Mouse (Mus musculus) CH12.LX (cell line): ENCODE results near the gene Atp8b5. TPM values are rescaled to one million over a fixed set of nuclear protein-coding genes. Genes with fewer than 3 reads are reported as not detected.

Source experiments
- DNase-seq: peaks from one replicate; pipeline ENCODE4 v3.0.0-alpha.2; 2013; ENCODE audit errors: extremely low read depth
- H3K27ac ChIP-seq: 2 replicates; pipeline ENCODE4 v1.5.1; 2012; ENCODE audit warnings: low read depth, mild to moderate bottlenecking, control low read depth, moderate library complexity; ENCODE audit not compliant: insufficient read depth
- H3K27me3 ChIP-seq: replicated peaks from 2 replicates; pipeline ENCODE3; 2012; ENCODE audit warnings: inconsistent platforms
- H3K36me3 ChIP-seq, 2 experiments: replicated peaks in 1 of 2; 2 replicates each; pipeline versions ENCODE3 to v1.6.1; 2012; ENCODE audit warnings: inconsistent platforms in 1 of 2, low read length in 1 of 2, mild to moderate bottlenecking in 1 of 2, mixed read lengths in 1 of 2, moderate library complexity in 1 of 2; ENCODE audit not compliant: control insufficient read depth in 1 of 2, insufficient read depth in 1 of 2
- H3K4me1 ChIP-seq, 2 experiments: 2 replicates each; pipeline ENCODE4 v1.6.1; 2012; ENCODE audit warnings: inconsistent platforms in 1 of 2, moderate library complexity in 1 of 2; ENCODE audit not compliant: insufficient read depth in 2 of 2, control insufficient read depth in 1 of 2
- H3K4me2 ChIP-seq: 2 replicates; pipeline ENCODE4 v1.6.1; 2012; ENCODE audit warnings: low read depth, mild to moderate bottlenecking, control low read depth; ENCODE audit not compliant: poor library complexity, insufficient read depth, severe bottlenecking
- H3K4me3 ChIP-seq, 3 experiments: fragments of 150-350 bp in 1 of 3; sonication (generic) in 1 of 3; replicated peaks in 1 of 3; 2 replicates each; pipeline versions ENCODE3 to v1.5.1; 2011 to 2012; ENCODE audit warnings: low read depth in 2 of 3, low read length in 2 of 3, mild to moderate bottlenecking in 2 of 3, moderate library complexity in 2 of 3, control low read depth in 1 of 3, improper control_type of control experiment in 1 of 3, inconsistent platforms in 1 of 3, mixed read lengths in 1 of 3; ENCODE audit not compliant: poor library complexity in 1 of 3
- H3K79me2 ChIP-seq: replicated peaks from 2 replicates; pipeline ENCODE4 v1.6.1; 2012; ENCODE audit warnings: mild to moderate bottlenecking, moderate library complexity; ENCODE audit not compliant: control insufficient read depth, poor library complexity, insufficient read depth, severe bottlenecking; ENCODE audit errors: extremely low read depth
- H3K9ac ChIP-seq: 2 replicates; pipeline ENCODE4 v1.6.1; 2012; ENCODE audit warnings: low read depth, mild to moderate bottlenecking, control low read depth, moderate library complexity; ENCODE audit not compliant: insufficient read depth
- H3K9me3 ChIP-seq: replicated peaks from 2 replicates; pipeline ENCODE3; 2012; ENCODE audit warnings: low read length, inconsistent platforms, mixed read lengths
- BHLHE40 ChIP-seq: IDR thresholded peaks from 2 replicates; pipeline ENCODE4 v1.6.1; 2011; ENCODE audit warnings: mild to moderate bottlenecking, low read depth, low read length, improper control_type of control experiment
- CHD1 ChIP-seq: IDR thresholded peaks from 2 replicates; pipeline ENCODE4 v1.6.1; 2012; ENCODE audit warnings: low read depth, low read length, improper control_type of control experiment, inconsistent platforms
- CHD2 ChIP-seq: IDR thresholded peaks from 2 replicates; pipeline ENCODE4 v1.6.1; 2011; ENCODE audit warnings: low read length, improper control_type of control experiment
- EP300 ChIP-seq: IDR thresholded peaks from 2 replicates; pipeline ENCODE4 v1.6.1; 2011; ENCODE audit warnings: low read length, improper control_type of control experiment
- IRF4 ChIP-seq: IDR thresholded peaks from 2 replicates; pipeline ENCODE4 v1.6.1; 2014; ENCODE audit warnings: low read depth, mild to moderate bottlenecking, inconsistent platforms, low read length, improper control_type of control experiment
- JUN ChIP-seq: IDR thresholded peaks from 2 replicates; pipeline ENCODE4 v1.6.1; 2011; ENCODE audit warnings: low read depth, mild to moderate bottlenecking, low read length, improper control_type of control experiment, moderate library complexity; ENCODE audit not compliant: insufficient read depth
- JUND ChIP-seq: conservative IDR thresholded peaks from 2 replicates; pipeline ENCODE4 v1.6.1; 2011; ENCODE audit warnings: low read depth, low read length, improper control_type of control experiment
- MAFK ChIP-seq: IDR thresholded peaks from 2 replicates; pipeline ENCODE4 v1.6.1; 2011; ENCODE audit warnings: low read length, improper control_type of control experiment; ENCODE audit not compliant: insufficient replicate concordance
- MAX ChIP-seq: IDR thresholded peaks from 2 replicates; pipeline ENCODE4 v1.6.1; 2011; ENCODE audit warnings: low read length, improper control_type of control experiment
- MAZ ChIP-seq: IDR thresholded peaks from 2 replicates; pipeline ENCODE4 v1.6.1; 2012; ENCODE audit warnings: low read depth, mild to moderate bottlenecking, inconsistent platforms, low read length, improper control_type of control experiment, moderate library complexity
- NRF1 ChIP-seq: IDR thresholded peaks from 2 replicates; pipeline ENCODE4 v1.6.1; 2014; ENCODE audit warnings: low read depth, mild to moderate bottlenecking, inconsistent platforms, low read length, improper control_type of control experiment, moderate library complexity
- POLR2A ChIP-seq: IDR thresholded peaks from 2 replicates; pipeline ENCODE4 v1.6.1; 2011; ENCODE audit warnings: low read depth, mild to moderate bottlenecking, improper control_type of control experiment, low read length
- POLR2AphosphoS2 ChIP-seq: IDR thresholded peaks from 2 replicates; pipeline ENCODE4 v1.6.1; 2011; ENCODE audit warnings: low read depth, low read length, improper control_type of control experiment
- SIN3A ChIP-seq: IDR thresholded peaks from 2 replicates; pipeline ENCODE4 v1.6.1; 2012; ENCODE audit warnings: low read length, improper control_type of control experiment, inconsistent platforms
- TBP ChIP-seq: conservative IDR thresholded peaks from 2 replicates; pipeline ENCODE4 v1.6.1; 2011; ENCODE audit warnings: low read depth, low read length, improper control_type of control experiment
- TCF12 ChIP-seq: IDR thresholded peaks from 2 replicates; pipeline ENCODE4 v1.6.1; 2014; ENCODE audit warnings: low read depth, mild to moderate bottlenecking, inconsistent platforms, low read length, improper control_type of control experiment
- UBTF ChIP-seq: IDR thresholded peaks from 2 replicates; pipeline ENCODE4 v1.6.1; 2012; ENCODE audit warnings: low read depth, mild to moderate bottlenecking, inconsistent platforms, low read length, improper control_type of control experiment, moderate library complexity
- USF1 ChIP-seq: IDR thresholded peaks from 2 replicates; pipeline ENCODE4 v1.6.1; 2014; ENCODE audit warnings: low read depth, mild to moderate bottlenecking, inconsistent platforms, low read length, improper control_type of control experiment
- USF2 ChIP-seq: conservative IDR thresholded peaks from 2 replicates; pipeline ENCODE4 v1.6.1; 2011; ENCODE audit warnings: low read depth, low read length, improper control_type of control experiment
- ZC3H11A ChIP-seq: IDR thresholded peaks from 2 replicates; pipeline ENCODE4 v1.6.1; 2012; ENCODE audit warnings: low read depth, mild to moderate bottlenecking, inconsistent platforms, low read length, improper control_type of control experiment
- ZKSCAN1 ChIP-seq: IDR thresholded peaks from 2 replicates; pipeline ENCODE4 v1.6.1; 2012; ENCODE audit warnings: low read depth, inconsistent platforms, low read length, improper control_type of control experiment, borderline replicate concordance
- ZMIZ1 ChIP-seq: IDR thresholded peaks from 2 replicates; pipeline ENCODE4 v1.6.1; 2012; ENCODE audit warnings: low read depth, mild to moderate bottlenecking, inconsistent platforms, low read length, improper control_type of control experiment
- ZNF384 ChIP-seq: IDR thresholded peaks from 2 replicates; pipeline ENCODE4 v1.6.1; 2012; ENCODE audit warnings: low read depth, low read length, improper control_type of control experiment, inconsistent platforms
- dilution Hi-C: fragments of 300-500 bp; cut with MboI; formaldehyde crosslinking; loops from 2 replicates; pipeline ENCODE4 v1.14.3; 2020; ENCODE audit warnings: low sequenced_read_pairs; ENCODE audit not compliant: extremely low pct_unique_long_range_greater_than_20kb, extremely low pct_ligation_motif_present
- in situ Hi-C: fragments of 300-500 bp; cut with MboI; formaldehyde crosslinking; loops from 3 replicates; pipeline ENCODE4 v1.14.3; 2019; ENCODE audit warnings: low sequenced_read_pairs, low pct_ligation_motif_present, low pct_unique_long_range_greater_than_20kb, mixed read lengths
- polyA plus RNA-seq: library from polyadenylated mRNA; unstranded; fragments of >175 nt; gene quantifications from 2 replicates; pipeline ENCODE4 v1.2.1, GENCODE M21; 2012; ENCODE audit warnings: low read depth; ENCODE audit not compliant: insufficient read length
- total RNA-seq, 2 experiments: library from RNA; depleted of rRNA; stranded (reverse); fragments of 300-350 nt in 1 of 2; fragments of >200 nt in 1 of 2; gene quantifications; 2 replicates each; pipeline ENCODE4 v1.2.3; 2012 to 2014

The Atp8b5 gene
- total and polyA plus RNA-seq, 3 experiments: 0.13 to 1.3 (median 0.54) TPM

DNA sequence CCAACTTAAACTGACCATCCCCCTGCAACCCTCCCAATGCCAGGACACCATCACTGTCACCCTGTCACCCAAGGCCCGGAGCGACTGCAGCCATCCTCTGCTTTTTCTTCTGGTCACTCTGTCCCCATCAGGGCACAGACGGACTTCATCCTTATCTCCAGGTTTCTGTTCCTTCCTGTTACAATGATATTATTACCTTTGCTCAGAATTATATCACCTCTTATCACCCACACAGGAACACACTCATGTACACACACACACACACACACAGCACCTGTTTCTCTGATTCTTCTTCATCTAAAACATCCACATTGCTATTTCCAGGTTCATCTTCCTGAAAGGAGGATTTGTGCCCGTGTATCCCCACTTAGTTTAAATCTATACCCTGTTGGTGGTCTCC, 107.3 kb downstream of the Atp8b5 start:
- H3K4me3 ChIP-seq: no peak overlapping the region
- no peak for DNase-seq

DNA sequence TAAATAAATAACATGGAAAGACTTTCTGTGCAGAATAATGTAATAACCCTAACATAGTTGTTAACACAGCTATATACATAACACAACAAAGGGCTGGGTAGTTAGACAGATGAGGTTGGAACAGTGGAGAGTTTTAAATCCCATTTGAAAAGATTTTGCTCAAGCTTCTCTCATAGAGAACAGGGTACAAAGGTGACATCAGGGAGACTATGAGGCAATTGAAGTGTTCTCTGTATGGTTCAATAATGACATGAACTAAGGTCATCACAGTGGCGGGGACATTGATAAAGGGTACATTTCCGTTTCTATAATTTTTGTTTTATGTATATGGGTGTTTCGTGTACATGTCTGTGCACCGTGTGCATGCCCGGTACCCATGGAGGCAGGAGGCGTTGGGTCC, 112.6 kb downstream of the Atp8b5 start:
- dilution Hi-C loops: no loop called here
- in situ Hi-C loops: no loop called here
- no peak overlapping the region for H3K4me3 ChIP-seq

More for the DNA sequence above, 107.3 kb downstream of the Atp8b5 start:
- in situ Hi-C loops: no loop called here
- Histone ChIP-seq H3K4me1 (peaks cover 0 to 3% of the 10 kb centered on the region in 2 experiments; a peak in 1 of 4 replicates), H3K36me3 (no peaks in the 10 kb centered on the region), H3K9ac (no peak overlapping the region), H3K27ac (no peak overlapping the region), H3K9me3 (no peaks in the 10 kb centered on the region), H3K27me3 (peaks cover 4% of the 10 kb centered on the region), H3K79me2 (no peaks in the 10 kb centered on the region), H3K4me2 (no peak overlapping the region)
- dilution Hi-C loops: no loop called here
- no peak for TF ChIP-seq MAFK
- TF ChIP-seq SIN3A: no peak
- TF ChIP-seq POLR2A: no peak
- no peak for TF ChIP-seq ZNF384
- no peak for TF ChIP-seq EP300
- no peak for TF ChIP-seq ZC3H11A
- no peak for TF ChIP-seq MAZ
- no peak for TF ChIP-seq NRF1
- no peak for TF ChIP-seq CHD1
- TF ChIP-seq CHD2: no peak
- no peak for TF ChIP-seq IRF4
- TF ChIP-seq TBP: no peak
- TF ChIP-seq UBTF: no peak

DNA sequence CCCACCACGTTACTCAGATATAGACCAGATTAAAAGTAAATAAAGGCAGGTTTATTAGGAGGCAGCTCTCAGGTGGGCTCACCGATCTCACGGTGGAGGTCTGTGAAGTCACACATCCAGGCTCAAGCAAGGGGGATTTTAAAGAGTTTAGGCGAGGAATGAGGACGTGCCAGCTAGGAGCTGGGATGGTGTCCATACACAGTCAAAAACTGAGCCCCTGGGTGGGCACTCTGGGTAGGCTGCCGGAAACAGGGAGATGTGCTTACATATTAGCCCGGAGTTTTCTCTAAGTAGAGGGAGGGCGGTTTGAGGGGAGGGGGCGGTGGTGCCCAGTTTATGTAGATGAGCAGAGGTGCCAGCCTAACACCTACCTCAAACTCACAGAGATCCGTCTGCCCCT, 114.0 kb downstream of the Atp8b5 start:
- Histone ChIP-seq H3K79me2 (no peaks in the 10 kb centered on the region), H3K4me2 (no peak overlapping the region), H3K27ac (no peak overlapping the region), H3K9me3 (peaks cover 3% of the 10 kb centered on the region), H3K4me3 (no peak overlapping the region), H3K27me3 (peaks cover 5% of the 10 kb centered on the region), H3K36me3 (no peaks in the 10 kb centered on the region), H3K9ac (no peak overlapping the region), H3K4me1 (no peaks in the 10 kb centered on the region)
- TF ChIP-seq ZMIZ1 (no peak), JUND (no peak), ZC3H11A (no peak), MAZ (no peak), JUN (no peak), USF1 (no peak), POLR2AphosphoS2 (no peak), BHLHE40 (no peak), MAX (no peak), POLR2A (no peak), USF2 (no peak), TCF12 (no peak)
- in situ Hi-C loops (no loop called here), dilution Hi-C loops (no loop called here)
- DNase-seq: no peak

More for the DNA sequence above, 112.6 kb downstream of the Atp8b5 start:
- no peaks in the 10 kb centered on the region for H3K36me3 ChIP-seq
- H3K4me1 ChIP-seq: no peaks in the 10 kb centered on the region
- H3K27me3 ChIP-seq: peaks cover 7% of the 10 kb centered on the region
- H3K4me2 ChIP-seq: no peak overlapping the region
- peaks cover 3% of the 10 kb centered on the region for H3K9me3 ChIP-seq
- H3K79me2 ChIP-seq: no peaks in the 10 kb centered on the region
- no peak overlapping the region for H3K27ac ChIP-seq
- TF ChIP-seq TBP (no peak), MAFK (no peak), MAX (no peak), ZKSCAN1 (no peak), JUND (no peak)
- no peak overlapping the region for H3K9ac ChIP-seq
- no peak for DNase-seq
